Mouse (Mus musculus): ENCODE results near the gene Etl4.

- TF ChIP-seq ZC3H11A (IDR thresholded peaks at IDR 0.05; ENCODE audit: borderline replicate concordance, low read depth, low read length) (0 out of 2 replicates have a peak, but pooled peaks have one; percentile 19), HCFC1 (IDR thresholded peaks at IDR 0.05; ENCODE audit: borderline replicate concordance, insufficient read depth, low read length) (no peak), MAFK (IDR thresholded peaks at IDR 0.05; ENCODE audit: insufficient read depth, low read depth, low read length) (no peak)
Measured at GRCm38 (mm10) chr2:20494666-20495065, 585.1 kb downstream of the Etl4 start.

Measured in ES-E14 (cell line).